Mouse (Mus musculus) midbrain, postnatal 0 days (tissue): ENCODE measurements around the gene Pitpnm3. TPM values are rescaled to one million over a fixed set of nuclear protein-coding genes. Genes with fewer than 3 reads are reported as not detected.

Experiments
- ATAC-seq: fragments of 200-750 bp; cut with Nextera tagmentation; 2 replicates; pipeline ENCODE4 v1.8.0; 2017; ENCODE audit warnings: moderate number of reproducible peaks, mild to moderate bottlenecking, moderate TSS enrichment, moderate library complexity; ENCODE audit not compliant: low FRiP score
- DNase-seq: peaks from one replicate; pipeline ENCODE4 v3.0.0-alpha.2; 2015; ENCODE audit warnings: low spot score
- H3K27ac ChIP-seq: fragments of 300-500 bp; sonication (generic); 2 replicates; pipeline ENCODE4 v1.5.1; 2014; ENCODE audit warnings: low read depth, mild to moderate bottlenecking, low read length, mixed read lengths
- H3K27me3 ChIP-seq: fragments of 300-500 bp; sonication (generic); 2 replicates; pipeline ENCODE4 v1.6.1; 2014; ENCODE audit warnings: low read length, control low read depth, mixed read lengths; ENCODE audit not compliant: insufficient read depth
- H3K36me3 ChIP-seq: fragments of 300-500 bp; sonication (generic); 2 replicates; pipeline ENCODE4 v1.6.1; 2014; ENCODE audit warnings: low read length, control low read depth, mixed read lengths; ENCODE audit not compliant: insufficient read depth
- H3K4me1 ChIP-seq: fragments of 300-500 bp; sonication (generic); 2 replicates; pipeline ENCODE4 v1.6.1; 2014; ENCODE audit warnings: mild to moderate bottlenecking, control low read depth, antibody characterized with exemption, low read length, mixed read lengths; ENCODE audit not compliant: insufficient read depth
- H3K4me2 ChIP-seq: fragments of 300-500 bp; sonication (generic); 2 replicates; pipeline ENCODE4 v1.6.1; 2014; ENCODE audit warnings: low read depth, mild to moderate bottlenecking, low read length, mixed read lengths; ENCODE audit not compliant: poor library complexity, severe bottlenecking
- H3K4me3 ChIP-seq: fragments of 300-500 bp; sonication (generic); 2 replicates; pipeline ENCODE4 v1.5.1; 2014; ENCODE audit warnings: low read depth, mild to moderate bottlenecking, low read length, moderate library complexity
- H3K9ac ChIP-seq: fragments of 300-500 bp; sonication (generic); replicated peaks from 2 replicates; pipeline ENCODE4 v1.6.1; 2014; ENCODE audit warnings: mild to moderate bottlenecking, low read length, moderate library complexity, mixed read lengths; ENCODE audit not compliant: poor library complexity, severe bottlenecking
- H3K9me3 ChIP-seq: fragments of 300-500 bp; sonication (generic); 2 replicates; pipeline ENCODE4 v1.6.1; 2016; ENCODE audit warnings: low read length, control low read depth
- CTCF ChIP-seq: IDR thresholded peaks from 2 replicates; pipeline ENCODE4 v1.5.1; 2016; ENCODE audit warnings: antibody characterized with exemption, mild to moderate bottlenecking
- WGBS: fragments of 180-500 bp; shearing (Covaris S2); extraction: QIAGEN DNeasy Blood & Tissue Kit; methylation state at CpG from one replicate; pipeline ENCODE4 v1.1.7; 2014; 5-methylcytosine and 5-hydroxymethylcytosine counted together
- polyA plus RNA-seq: library from polyadenylated mRNA; unstranded; fragments of >200 nt; fragmentation: Nextera tagmentation; extraction: Ambion mirVana; gene quantifications from 2 replicates; pipeline ENCODE4 v1.2.1, GENCODE M21; 2015
- total RNA-seq: library from RNA; depleted of rRNA; stranded (reverse); fragments of >200 nt; gene quantifications from 2 replicates; pipeline ENCODE4 v1.2.3, GENCODE M21; 2014; rRNA removed

The Pitpnm3 gene
- total and polyA plus RNA-seq, 2 experiments from 2014 or later = 7.9 to 33.0 TPM

GRCm38 (mm10) chr11:72005547-72005946 lies 130.0 kb downstream of the Pitpnm3 start:
- TF ChIP-seq CTCF = no peak
- no peaks in the 10 kb centered on the region for H3K9me3 ChIP-seq
- ATAC-seq (no peak), DNase-seq (no peak)
- no peak overlapping the region for H3K4me2 ChIP-seq
- no peak overlapping the region for H3K4me3 ChIP-seq
- no peaks in the 10 kb centered on the region; the same call in 1 of the 2 replicates for H3K4me1 ChIP-seq
- H3K36me3 ChIP-seq = no peaks in the 10 kb centered on the region
- H3K27ac ChIP-seq = no peak overlapping the region
- H3K9ac ChIP-seq = no peak overlapping the region
- H3K27me3 ChIP-seq = no peaks in the 10 kb centered on the region
- WGBS = 81% methylated on average over 6 of the region's 6 CpGs

- H3K27me3 ChIP-seq = no peaks in the 10 kb centered on the region
- WGBS = 54% methylated on average over 9 of the region's 9 CpGs
- H3K27ac ChIP-seq = no peak overlapping the region
- H3K4me2 ChIP-seq = no peak overlapping the region
- no peak overlapping the region for H3K4me3 ChIP-seq
- no peaks in the 10 kb centered on the region for H3K36me3 ChIP-seq
- no peaks in the 10 kb centered on the region for H3K4me1 ChIP-seq
- ATAC-seq = no peak
- H3K9me3 ChIP-seq = no peaks in the 10 kb centered on the region
- DNase-seq = no peak
- no peak overlapping the region for H3K9ac ChIP-seq
- TF ChIP-seq CTCF = no peak
These were observed 132.4 kb downstream of the Pitpnm3 start for GRCm38 (mm10) chr11:72003171-72003570.

GRCm38 (mm10) chr11:72002138-72002853 lies 133.3 kb downstream of the Pitpnm3 start:
- no peak overlapping the region for H3K4me2 ChIP-seq
- no peaks in the 10 kb centered on the region for H3K27me3 ChIP-seq
- H3K9ac ChIP-seq = no peak overlapping the region
- no peaks in the 10 kb centered on the region for H3K9me3 ChIP-seq
- TF ChIP-seq CTCF = peak; percentile 61
- no peak overlapping the region for H3K27ac ChIP-seq
- no peak overlapping the region for H3K4me3 ChIP-seq
- 0 out of 2 replicates have a peak, but pooled peaks cover under 1% of the 10 kb centered on the region for H3K4me1 ChIP-seq
- H3K36me3 ChIP-seq = no peaks in the 10 kb centered on the region
- WGBS = 49% methylated on average over 13 of the region's 13 CpGs
- no peak for ATAC-seq
- DNase-seq = no peak

GRCm38 (mm10) chr11:72000194-72000593 lies 135.4 kb downstream of the Pitpnm3 start:
- WGBS = 90% methylated on average over 6 of the region's 6 CpGs
- no peak for ATAC-seq
- Histone ChIP-seq H3K9me3 (no peaks in the 10 kb centered on the region), H3K9ac (no peak overlapping the region), H3K27me3 (no peaks in the 10 kb centered on the region), H3K4me3 (no peak overlapping the region), H3K4me2 (no peak overlapping the region), H3K36me3 (no peaks in the 10 kb centered on the region), H3K4me1 (peaks cover 10% of the 10 kb centered on the region; the same call in 1 of the 2 replicates), H3K27ac (no peak overlapping the region)
- TF ChIP-seq CTCF = no peak
- no peak for DNase-seq

Other genes starting within 250 kb of the Pitpnm3 start
- gene Aipl1, start 98.3 kb downstream of the Pitpnm3 start, total RNA-seq = 0.47 and 0.55 TPM in 2 replicates
- 0.50 and 0.51 TPM in 2 replicates for gene Aipl1, start 98.3 kb downstream of the Pitpnm3 start, polyA plus RNA-seq
- 10.2 and 10.9 TPM in 2 replicates for gene Pimreg, start 93.7 kb downstream of the Pitpnm3 start, total RNA-seq
- gene Pimreg, start 93.7 kb downstream of the Pitpnm3 start, polyA plus RNA-seq = 11.5 and 13.0 TPM in 2 replicates
- 2.5 and 2.6 TPM in 2 replicates for gene Gm43951, start 71.1 kb upstream of the Pitpnm3 start, total RNA-seq
- gene Gm43951, start 71.1 kb upstream of the Pitpnm3 start, polyA plus RNA-seq = 1.1 and 1.5 TPM in 2 replicates
- gene 4933427D14Rik, start 71.7 kb upstream of the Pitpnm3 start, total RNA-seq = 16.6 and 21.9 TPM in 2 replicates
- gene 4933427D14Rik, start 71.7 kb upstream of the Pitpnm3 start, polyA plus RNA-seq = 13.7 and 20.6 TPM in 2 replicates
- 54.1 and 57.7 TPM in 2 replicates for gene Txndc17, start 71.8 kb upstream of the Pitpnm3 start, total RNA-seq
- 137 TPM in 2 replicates for gene Txndc17, start 71.8 kb upstream of the Pitpnm3 start, polyA plus RNA-seq
- gene Med31, start 79.8 kb upstream of the Pitpnm3 start, total RNA-seq = 21.4 and 26.5 TPM in 2 replicates
- 40.7 and 42.4 TPM in 2 replicates for gene Med31, start 79.8 kb upstream of the Pitpnm3 start, polyA plus RNA-seq
- gene Slc13a5, start 131.4 kb upstream of the Pitpnm3 start, total RNA-seq = 4.8 and 6.2 TPM in 2 replicates
- 4.5 and 5.9 TPM in 2 replicates for gene Slc13a5, start 131.4 kb upstream of the Pitpnm3 start, polyA plus RNA-seq
- 0.93 and 3.9 TPM in 2 replicates for gene Xaf1, start 165.9 kb upstream of the Pitpnm3 start, total RNA-seq
- gene Xaf1, start 165.9 kb upstream of the Pitpnm3 start, polyA plus RNA-seq = 5.6 and 6.0 TPM in 2 replicates
- not detected in 2 replicates for gene Fbxo39, start 178.7 kb upstream of the Pitpnm3 start, total RNA-seq
- gene Fbxo39, start 178.7 kb upstream of the Pitpnm3 start, polyA plus RNA-seq = not detected in 2 replicates
- gene Tekt1, start 226.7 kb upstream of the Pitpnm3 start, total RNA-seq = 6.9 and 9.8 TPM in 2 replicates
- gene Tekt1, start 226.7 kb upstream of the Pitpnm3 start, polyA plus RNA-seq = 7.4 and 10.3 TPM in 2 replicates